Mouse (Mus musculus) layer of hippocampus, adult 8-10 months (tissue): ENCODE measurements around the gene Ptger3. TPM values are rescaled to one million over a fixed set of nuclear protein-coding genes. Genes with fewer than 3 reads are reported as not detected.

Experiments
- microRNA-seq, 2 experiments: library from miRNA; unstranded; fragments of <30 nt; microRNA quantifications; one replicate each; pipeline ENCODE4 v1.2.0; 2022
- total RNA-seq, 4 experiments: library from RNA; stranded (reverse); gene quantifications; 2 replicates each; pipeline ENCODE4 v1.2.4; 2022

Ptger3 gene
- total RNA-seq, 4 experiments from 2014 or later: 1.7 to 2.6 (median 2.1) TPM

Small RNA genes within 50 kb of the gene (microRNA-seq; reads per million reads assigned to microRNA genes)
- gene Mir186: 101 to 213 reads per million in 2 experiments

Other genes with a start within 250 kb of the Ptger3 start
- 100 to 1,000 TPM; 129 to 154 (median 143) TPM for gene Zranb2, start 32.7 kb upstream of the Ptger3 start, total RNA-seq